Mouse (Mus musculus) cerebellum, postnatal 36 days (tissue): Measurements from ENCODE around the gene Zdhhc7.

Experiments used
- DNase-seq, 2 experiments: peaks; one replicate each; pipeline ENCODE4 v3.0.0; 2021 to 2022; ENCODE audit warnings: mixed read lengths in 2 of 2

Gene Zdhhc7

GRCm38 (mm10) chr8:120032549-120033208, 68.6 kb downstream of the Zdhhc7 start:
- no peak for DNase-seq
